Mouse (Mus musculus) CH12.LX (cell line): ENCODE measurements around the gene Arhgef10l. TPM values are rescaled to one million over a fixed set of nuclear protein-coding genes. Genes with fewer than 3 reads are reported as not detected.

ENCODE experiments used
- DNase-seq: peaks from one replicate; pipeline ENCODE4 v3.0.0-alpha.2; 2013; ENCODE audit errors: extremely low read depth
- H3K27ac ChIP-seq: 2 replicates; pipeline ENCODE4 v1.5.1; 2012; ENCODE audit warnings: low read depth, mild to moderate bottlenecking, control low read depth, moderate library complexity; ENCODE audit not compliant: insufficient read depth
- H3K27me3 ChIP-seq: replicated peaks from 2 replicates; pipeline ENCODE3; 2012; ENCODE audit warnings: inconsistent platforms
- H3K36me3 ChIP-seq, 2 experiments: replicated peaks in 1 of 2; 2 replicates each; pipeline versions ENCODE3 to v1.6.1; 2012; ENCODE audit warnings: inconsistent platforms in 1 of 2, low read length in 1 of 2, mild to moderate bottlenecking in 1 of 2, mixed read lengths in 1 of 2, moderate library complexity in 1 of 2; ENCODE audit not compliant: control insufficient read depth in 1 of 2, insufficient read depth in 1 of 2
- H3K4me1 ChIP-seq, 2 experiments: 2 replicates each; pipeline ENCODE4 v1.6.1; 2012; ENCODE audit warnings: inconsistent platforms in 1 of 2, moderate library complexity in 1 of 2; ENCODE audit not compliant: insufficient read depth in 2 of 2, control insufficient read depth in 1 of 2
- H3K4me2 ChIP-seq: 2 replicates; pipeline ENCODE4 v1.6.1; 2012; ENCODE audit warnings: low read depth, mild to moderate bottlenecking, control low read depth; ENCODE audit not compliant: poor library complexity, insufficient read depth, severe bottlenecking
- H3K4me3 ChIP-seq, 3 experiments: fragments of 150-350 bp in 1 of 3; sonication (generic) in 1 of 3; replicated peaks in 1 of 3; 2 replicates each; pipeline versions ENCODE3 to v1.5.1; 2011 to 2012; ENCODE audit warnings: low read depth in 2 of 3, low read length in 2 of 3, mild to moderate bottlenecking in 2 of 3, moderate library complexity in 2 of 3, control low read depth in 1 of 3, improper control_type of control experiment in 1 of 3, inconsistent platforms in 1 of 3, mixed read lengths in 1 of 3; ENCODE audit not compliant: poor library complexity in 1 of 3
- H3K79me2 ChIP-seq: replicated peaks from 2 replicates; pipeline ENCODE4 v1.6.1; 2012; ENCODE audit warnings: mild to moderate bottlenecking, moderate library complexity; ENCODE audit not compliant: control insufficient read depth, poor library complexity, insufficient read depth, severe bottlenecking; ENCODE audit errors: extremely low read depth
- H3K9ac ChIP-seq: 2 replicates; pipeline ENCODE4 v1.6.1; 2012; ENCODE audit warnings: low read depth, mild to moderate bottlenecking, control low read depth, moderate library complexity; ENCODE audit not compliant: insufficient read depth
- H3K9me3 ChIP-seq: replicated peaks from 2 replicates; pipeline ENCODE3; 2012; ENCODE audit warnings: low read length, inconsistent platforms, mixed read lengths
- CHD2 ChIP-seq: IDR thresholded peaks from 2 replicates; pipeline ENCODE4 v1.6.1; 2011; ENCODE audit warnings: low read length, improper control_type of control experiment
- CTCF ChIP-seq, 2 experiments: IDR thresholded peaks in 1 of 2; conservative IDR thresholded peaks in 1 of 2; 2 replicates each; pipeline ENCODE4 v1.5.1; 2011 to 2012; ENCODE audit warnings: low read depth in 2 of 2, low read length in 2 of 2, improper control_type of control experiment in 1 of 2, inconsistent platforms in 1 of 2, mild to moderate bottlenecking in 1 of 2, moderate library complexity in 1 of 2
- ELF1 ChIP-seq: IDR thresholded peaks from 2 replicates; pipeline ENCODE4 v1.6.1; 2014; ENCODE audit warnings: low read depth, mild to moderate bottlenecking, inconsistent platforms, low read length, improper control_type of control experiment
- EP300 ChIP-seq: IDR thresholded peaks from 2 replicates; pipeline ENCODE4 v1.6.1; 2011; ENCODE audit warnings: low read length, improper control_type of control experiment
- ETS1 ChIP-seq: conservative IDR thresholded peaks from 2 replicates; pipeline ENCODE4 v1.6.1; 2012; ENCODE audit warnings: low read depth, mild to moderate bottlenecking, inconsistent platforms, low read length, improper control_type of control experiment, moderate library complexity
- HCFC1 ChIP-seq: IDR thresholded peaks from 2 replicates; pipeline ENCODE4 v1.6.1; 2012; ENCODE audit warnings: low read depth, mild to moderate bottlenecking, inconsistent platforms, low read length, improper control_type of control experiment
- IRF4 ChIP-seq: IDR thresholded peaks from 2 replicates; pipeline ENCODE4 v1.6.1; 2014; ENCODE audit warnings: low read depth, mild to moderate bottlenecking, inconsistent platforms, low read length, improper control_type of control experiment
- JUN ChIP-seq: IDR thresholded peaks from 2 replicates; pipeline ENCODE4 v1.6.1; 2011; ENCODE audit warnings: low read depth, mild to moderate bottlenecking, low read length, improper control_type of control experiment, moderate library complexity; ENCODE audit not compliant: insufficient read depth
- JUND ChIP-seq: conservative IDR thresholded peaks from 2 replicates; pipeline ENCODE4 v1.6.1; 2011; ENCODE audit warnings: low read depth, low read length, improper control_type of control experiment
- MAFK ChIP-seq: IDR thresholded peaks from 2 replicates; pipeline ENCODE4 v1.6.1; 2011; ENCODE audit warnings: low read length, improper control_type of control experiment; ENCODE audit not compliant: insufficient replicate concordance
- MAX ChIP-seq: IDR thresholded peaks from 2 replicates; pipeline ENCODE4 v1.6.1; 2011; ENCODE audit warnings: low read length, improper control_type of control experiment
- MEF2A ChIP-seq: IDR thresholded peaks from 2 replicates; pipeline ENCODE4 v1.6.1; 2014; ENCODE audit warnings: low read depth, mild to moderate bottlenecking, inconsistent platforms, low read length, improper control_type of control experiment, borderline replicate concordance
- MYC ChIP-seq: IDR thresholded peaks from 2 replicates; pipeline ENCODE4 v1.6.1; 2011; ENCODE audit warnings: low read depth, mild to moderate bottlenecking, improper control_type of control experiment, low read length
- NELFE ChIP-seq: IDR thresholded peaks from 2 replicates; pipeline ENCODE4 v1.6.1; 2011; ENCODE audit warnings: low read depth, low read length, improper control_type of control experiment
- PAX5 ChIP-seq: IDR thresholded peaks from 2 replicates; pipeline ENCODE4 v1.6.1; 2012; ENCODE audit warnings: low read length, inconsistent platforms, mixed read lengths
- POLR2A ChIP-seq: IDR thresholded peaks from 2 replicates; pipeline ENCODE4 v1.6.1; 2011; ENCODE audit warnings: low read depth, mild to moderate bottlenecking, improper control_type of control experiment, low read length
- POLR2AphosphoS2 ChIP-seq: IDR thresholded peaks from 2 replicates; pipeline ENCODE4 v1.6.1; 2011; ENCODE audit warnings: low read depth, low read length, improper control_type of control experiment
- RCOR1 ChIP-seq: conservative IDR thresholded peaks from 2 replicates; pipeline ENCODE4 v1.6.1; 2012; ENCODE audit warnings: low read depth, mild to moderate bottlenecking, inconsistent platforms, low read length, improper control_type of control experiment
- SMC3 ChIP-seq: IDR thresholded peaks from 2 replicates; pipeline ENCODE4 v1.6.1; 2011; ENCODE audit warnings: low read depth, low read length, improper control_type of control experiment
- TBP ChIP-seq: conservative IDR thresholded peaks from 2 replicates; pipeline ENCODE4 v1.6.1; 2011; ENCODE audit warnings: low read depth, low read length, improper control_type of control experiment
- TCF12 ChIP-seq: IDR thresholded peaks from 2 replicates; pipeline ENCODE4 v1.6.1; 2014; ENCODE audit warnings: low read depth, mild to moderate bottlenecking, inconsistent platforms, low read length, improper control_type of control experiment
- USF1 ChIP-seq: IDR thresholded peaks from 2 replicates; pipeline ENCODE4 v1.6.1; 2014; ENCODE audit warnings: low read depth, mild to moderate bottlenecking, inconsistent platforms, low read length, improper control_type of control experiment
- USF2 ChIP-seq: conservative IDR thresholded peaks from 2 replicates; pipeline ENCODE4 v1.6.1; 2011; ENCODE audit warnings: low read depth, low read length, improper control_type of control experiment
- ZMIZ1 ChIP-seq: IDR thresholded peaks from 2 replicates; pipeline ENCODE4 v1.6.1; 2012; ENCODE audit warnings: low read depth, mild to moderate bottlenecking, inconsistent platforms, low read length, improper control_type of control experiment
- dilution Hi-C: fragments of 300-500 bp; cut with MboI; formaldehyde crosslinking; loops from 2 replicates; pipeline ENCODE4 v1.14.3; 2020; ENCODE audit warnings: low sequenced_read_pairs; ENCODE audit not compliant: extremely low pct_unique_long_range_greater_than_20kb, extremely low pct_ligation_motif_present
- in situ Hi-C: fragments of 300-500 bp; cut with MboI; formaldehyde crosslinking; loops from 3 replicates; pipeline ENCODE4 v1.14.3; 2019; ENCODE audit warnings: low sequenced_read_pairs, low pct_ligation_motif_present, low pct_unique_long_range_greater_than_20kb, mixed read lengths
- polyA plus RNA-seq: library from polyadenylated mRNA; unstranded; fragments of >175 nt; gene quantifications from 2 replicates; pipeline ENCODE4 v1.2.1, GENCODE M21; 2012; ENCODE audit warnings: low read depth; ENCODE audit not compliant: insufficient read length
- total RNA-seq, 2 experiments: library from RNA; depleted of rRNA; stranded (reverse); fragments of 300-350 nt in 1 of 2; fragments of >200 nt in 1 of 2; gene quantifications; 2 replicates each; pipeline ENCODE4 v1.2.3; 2012 to 2014

Arhgef10l gene
- total and polyA plus RNA-seq, 3 experiments: 4.5 to 15.8 (median 10.2) TPM

DNA sequence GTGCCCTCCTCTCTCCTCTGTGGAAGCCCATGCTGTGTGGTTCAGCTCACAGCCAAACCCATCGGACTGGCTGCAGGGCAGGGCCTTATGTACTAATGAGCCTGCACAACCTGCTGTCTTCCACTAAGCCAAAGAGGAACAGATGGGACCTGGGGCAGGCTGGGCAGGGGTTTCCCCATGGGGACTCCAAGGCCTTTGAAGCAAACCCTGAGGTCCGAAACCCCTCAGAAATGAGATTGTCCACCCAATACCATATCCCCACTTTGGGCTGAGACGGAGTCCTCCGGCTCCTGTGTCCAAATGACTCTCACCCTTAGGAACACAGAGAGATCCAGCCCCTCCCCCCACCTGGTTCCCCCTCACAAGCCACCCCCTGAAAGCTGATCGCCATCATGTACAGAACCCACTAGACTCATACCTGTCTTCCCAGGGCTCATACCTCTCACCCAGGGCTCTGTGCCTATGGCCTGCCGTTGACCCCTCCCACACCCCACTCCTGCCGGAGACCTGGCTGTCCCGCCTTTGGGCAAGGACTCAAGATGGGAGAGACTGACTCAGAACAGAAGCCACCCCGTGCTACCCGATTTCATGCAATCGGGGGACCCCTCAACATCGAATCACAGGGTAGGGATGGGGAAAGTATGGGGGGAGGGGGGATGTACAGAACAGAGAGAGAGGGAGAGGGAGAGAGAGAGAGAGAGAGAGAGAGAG, 17.9 kb downstream of the Arhgef10l start:
- Histone ChIP-seq H3K9ac (no peak overlapping the region), H3K4me1 (no peaks in the 10 kb centered on the region), H3K27me3 (peaks cover 81% of the 10 kb centered on the region)
- no peak for TF ChIP-seq EP300
- TF ChIP-seq POLR2A: no peak
- no peak for TF ChIP-seq IRF4
- no peak for TF ChIP-seq ELF1
- TF ChIP-seq MAFK: no peak
- no peak for TF ChIP-seq ZMIZ1
- TF ChIP-seq MAX: no peak
- no peak for TF ChIP-seq JUN
- no peak for TF ChIP-seq JUND
- no peak for TF ChIP-seq POLR2AphosphoS2
- TF ChIP-seq RCOR1: no peak
- no peak for TF ChIP-seq MEF2A
- no peak for TF ChIP-seq TBP
- no peak for TF ChIP-seq SMC3
- TF ChIP-seq PAX5: no peak
- no peak for TF ChIP-seq CHD2
- no peak for TF ChIP-seq ETS1
- TF ChIP-seq CTCF (conservative IDR thresholded peaks at IDR 0.05 in 1 of 2, IDR thresholded peaks at IDR 0.05 in 1 of 2; ENCODE audit: low read depth in 2 of 2, low read length in 2 of 2): no peak
- no peak for TF ChIP-seq HCFC1
- TF ChIP-seq, all 38 proteins: peak for 0
- no peaks in the 10 kb centered on the region for H3K9me3 ChIP-seq
- DNase-seq: no peak
- in situ Hi-C loops (no loop called here), dilution Hi-C loops (no loop called here)
- H3K4me2 ChIP-seq: no peak overlapping the region
- H3K4me3 ChIP-seq: no peak overlapping the region
- no peaks in the 10 kb centered on the region for H3K79me2 ChIP-seq
- H3K36me3 ChIP-seq: no peaks in the 10 kb centered on the region
- no peak overlapping the region for H3K27ac ChIP-seq

DNA sequence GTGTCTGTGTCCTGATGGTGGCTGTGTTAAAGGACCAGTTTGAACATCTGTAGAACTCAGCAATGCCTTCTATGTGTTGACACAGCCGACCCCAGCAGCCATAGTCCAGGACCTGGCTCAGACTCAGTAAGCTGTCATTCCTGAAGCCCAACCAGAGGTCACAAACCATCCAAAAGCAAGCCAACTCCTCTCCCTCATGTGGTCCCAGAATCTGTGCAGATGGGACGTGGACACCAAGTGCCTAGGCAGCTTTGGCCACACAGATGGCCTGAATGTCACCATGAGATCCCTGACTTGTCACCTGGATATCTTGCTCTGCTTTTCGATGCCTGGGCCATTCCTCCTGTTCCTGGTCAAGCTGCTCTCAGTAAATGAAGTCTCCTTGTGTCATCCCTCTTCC, 20.2 kb downstream of the Arhgef10l start:
- DNase-seq: no peak
- in situ Hi-C loops: no loop called here
- dilution Hi-C loops: no loop called here
- H3K27ac ChIP-seq: no peak overlapping the region
- no peaks in the 10 kb centered on the region for H3K36me3 ChIP-seq
- H3K4me1 ChIP-seq: no peaks in the 10 kb centered on the region
- H3K9ac ChIP-seq: no peak overlapping the region
- peaks cover 83% of the 10 kb centered on the region for H3K27me3 ChIP-seq
- H3K4me2 ChIP-seq: no peak overlapping the region
- TF ChIP-seq USF2 (no peak), IRF4 (no peak), JUN (no peak), NELFE (no peak), TCF12 (no peak), CHD2 (no peak), PAX5 (no peak), TBP (no peak), EP300 (no peak), USF1 (no peak), MYC (no peak)
- no peaks in the 10 kb centered on the region for H3K79me2 ChIP-seq
- H3K9me3 ChIP-seq: peaks cover 8% of the 10 kb centered on the region
- H3K4me3 ChIP-seq: no peak overlapping the region
